Mouse (Mus musculus) midbrain, embryonic 14.5 days (tissue): Measurements from ENCODE around the gene Slc22a14. TPM values are rescaled to one million over a fixed set of nuclear protein-coding genes. Genes with fewer than 3 reads are reported as not detected.

Experiments used
- ATAC-seq: fragments of 200-750 bp; cut with Nextera tagmentation; 2 replicates; pipeline ENCODE4 v1.8.0; 2017; ENCODE audit warnings: moderate number of reproducible peaks, moderate library complexity; ENCODE audit not compliant: low FRiP score, low TSS enrichment
- DNase-seq: peaks from one replicate; pipeline ENCODE4 v3.0.0-alpha.2; 2015
- H3K27ac ChIP-seq: fragments of 300-500 bp; sonication (generic); replicated peaks from 2 replicates; pipeline ENCODE4 v1.5.1; 2014; ENCODE audit warnings: mild to moderate bottlenecking, low read depth, low read length, moderate library complexity
- H3K27me3 ChIP-seq: fragments of 300-500 bp; sonication (generic); 2 replicates; pipeline ENCODE4 v1.6.1; 2014; ENCODE audit warnings: low read length, control low read depth, mixed read lengths; ENCODE audit not compliant: control insufficient read depth, insufficient read depth
- H3K36me3 ChIP-seq: fragments of 300-500 bp; sonication (generic); 2 replicates; pipeline ENCODE4 v1.6.1; 2014; ENCODE audit warnings: low read length, control low read depth; ENCODE audit not compliant: control insufficient read depth, insufficient read depth
- H3K4me1 ChIP-seq: fragments of 300-500 bp; sonication (generic); 2 replicates; pipeline ENCODE4 v1.6.1; 2014; ENCODE audit warnings: mild to moderate bottlenecking, antibody characterized with exemption, low read length, control low read depth; ENCODE audit not compliant: control insufficient read depth, insufficient read depth
- H3K4me2 ChIP-seq: fragments of 300-500 bp; sonication (generic); 2 replicates; pipeline ENCODE4 v1.6.1; 2014; ENCODE audit warnings: mild to moderate bottlenecking, low read length, moderate library complexity
- H3K4me3 ChIP-seq: fragments of 300-500 bp; sonication (generic); replicated peaks from 2 replicates; pipeline ENCODE4 v1.5.1; 2014; ENCODE audit warnings: low read depth, low read length
- H3K9ac ChIP-seq: fragments of 300-500 bp; sonication (generic); replicated peaks from 2 replicates; pipeline ENCODE4 v1.6.1; 2014; ENCODE audit warnings: mild to moderate bottlenecking, low read length, moderate library complexity
- H3K9me3 ChIP-seq: fragments of 300-500 bp; sonication (generic); 2 replicates; pipeline ENCODE4 v1.6.1; 2016; ENCODE audit warnings: low read length, control low read depth, mixed read lengths; ENCODE audit not compliant: control insufficient read depth
- WGBS: fragments of 180-500 bp; shearing (Covaris S2); extraction: QIAGEN DNeasy Blood & Tissue Kit; methylation state at CpG from one replicate; pipeline ENCODE4 v1.1.7; 2014; 5-methylcytosine and 5-hydroxymethylcytosine counted together
- polyA plus RNA-seq: library from polyadenylated mRNA; unstranded; fragments of >200 nt; fragmentation: Nextera tagmentation; extraction: Ambion mirVana; gene quantifications from 2 replicates; pipeline ENCODE4 v1.2.1, GENCODE M21; 2014

Slc22a14 gene
- not detected in 2 replicates for polyA plus RNA-seq

GRCm38 (mm10) chr9:119365284-119365683 lies at the start of gene Slc22a14:
Gene Slc22a14, minus strand, starts transcription at chr9:119365553.
- Histone ChIP-seq H3K4me1 (no peaks in the 10 kb centered on the region), H3K4me2 (no peak within 1 kb of the TSS), H3K9me3 (no peaks in the 10 kb centered on the region), H3K9ac (no peak within 1 kb of the TSS), H3K27me3 (no peaks in the 10 kb centered on the region), H3K4me3 (no peak within 1 kb of the TSS), H3K36me3 (no peaks in the 10 kb centered on the region), H3K27ac (no peak within 1 kb of the TSS)
- ATAC-seq (no peak), DNase-seq (no peak)
- WGBS = 78% methylated on average over 7 of the region's 7 CpGs

GRCm38 (mm10) chr9:119409864-119410263 lies 44.5 kb upstream of the Slc22a14 start:
- no peak for DNase-seq
- peaks cover 16% of the 10 kb centered on the region for H3K4me1 ChIP-seq
- H3K9me3 ChIP-seq = peaks cover 3% of the 10 kb centered on the region; the same call in 1 of the 2 replicates
- no peak overlapping the region for H3K4me3 ChIP-seq
- H3K27ac ChIP-seq = no peak overlapping the region
- WGBS = 93% methylated on average over 5 of the region's 5 CpGs
- no peak overlapping the region for H3K4me2 ChIP-seq
- 0 out of 2 replicates have a peak, but pooled peaks cover 3% of the 10 kb centered on the region for H3K36me3 ChIP-seq
- no peak overlapping the region for H3K9ac ChIP-seq
- no peak for ATAC-seq
- no peaks in the 10 kb centered on the region for H3K27me3 ChIP-seq

DNA sequence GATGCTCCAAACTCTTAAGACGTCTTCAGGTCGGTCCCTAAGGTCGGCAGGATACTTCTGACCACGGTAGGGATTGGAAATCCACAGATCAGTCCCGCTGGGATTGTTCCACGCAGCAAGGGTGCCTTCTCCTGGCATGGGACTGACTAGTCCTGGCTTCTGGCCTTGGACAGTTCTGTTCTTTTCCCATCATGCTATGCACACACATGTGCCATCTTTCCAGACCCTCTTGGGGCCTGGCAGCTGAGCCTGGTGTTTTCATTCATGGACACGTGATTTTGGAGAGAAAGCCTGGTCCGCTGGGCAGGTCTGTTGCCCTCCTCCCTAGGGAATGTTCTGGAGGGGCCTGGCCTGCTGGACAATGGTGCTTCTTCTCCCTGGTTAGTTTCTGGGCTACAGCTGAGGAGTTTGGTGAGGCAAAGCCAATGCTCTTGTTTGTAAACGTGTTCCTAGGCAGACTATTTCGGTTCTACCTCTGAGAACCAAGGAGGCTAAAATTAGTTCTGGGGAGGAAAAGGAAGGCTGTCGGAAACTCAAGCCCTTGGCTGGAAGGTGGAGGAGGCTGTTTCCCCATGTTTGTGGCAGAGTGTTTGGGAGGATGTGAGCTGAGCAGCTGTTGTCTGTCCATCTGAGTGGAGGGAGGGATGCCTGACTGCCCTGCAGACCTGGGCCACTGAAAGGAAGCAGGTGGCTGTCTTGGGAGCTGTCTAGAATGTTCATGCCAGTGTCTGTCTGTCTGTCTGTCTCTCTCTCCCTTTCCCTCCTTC lies 43.7 kb upstream of the Slc22a14 start:
- H3K9me3 ChIP-seq = peaks cover 3% of the 10 kb centered on the region; the same call in 1 of the 2 replicates

GRCm38 (mm10) chr9:119407884-119408283 lies 42.5 kb upstream of the Slc22a14 start:
- 81% methylated on average over 15 of the region's 15 CpGs for WGBS
- peaks cover 29% of the 10 kb centered on the region for H3K4me1 ChIP-seq
- DNase-seq (no peak), ATAC-seq (no peak)
- no peaks in the 10 kb centered on the region for H3K27me3 ChIP-seq
- peaks cover 3% of the 10 kb centered on the region; the same call in 1 of the 2 replicates for H3K9me3 ChIP-seq
- no peak overlapping the region for H3K27ac ChIP-seq
- H3K36me3 ChIP-seq = 0 out of 2 replicates have a peak, but pooled peaks cover 3% of the 10 kb centered on the region
- no peak overlapping the region for H3K9ac ChIP-seq
- no peak overlapping the region for H3K4me2 ChIP-seq
- no peak overlapping the region for H3K4me3 ChIP-seq

More for the DNA sequence above, 43.7 kb upstream of the Slc22a14 start:
- 86% methylated on average over 11 of the region's 11 CpGs for WGBS
- no peaks in the 10 kb centered on the region for H3K27me3 ChIP-seq
- DNase-seq = no peak
- H3K9ac ChIP-seq = no peak overlapping the region
- no peak overlapping the region for H3K4me2 ChIP-seq
- no peak overlapping the region for H3K27ac ChIP-seq
- 0 out of 2 replicates have a peak, but pooled peaks cover 3% of the 10 kb centered on the region for H3K36me3 ChIP-seq
- no peak overlapping the region for H3K4me3 ChIP-seq
- no peak for ATAC-seq
- peaks cover 23% of the 10 kb centered on the region for H3K4me1 ChIP-seq

DNA sequence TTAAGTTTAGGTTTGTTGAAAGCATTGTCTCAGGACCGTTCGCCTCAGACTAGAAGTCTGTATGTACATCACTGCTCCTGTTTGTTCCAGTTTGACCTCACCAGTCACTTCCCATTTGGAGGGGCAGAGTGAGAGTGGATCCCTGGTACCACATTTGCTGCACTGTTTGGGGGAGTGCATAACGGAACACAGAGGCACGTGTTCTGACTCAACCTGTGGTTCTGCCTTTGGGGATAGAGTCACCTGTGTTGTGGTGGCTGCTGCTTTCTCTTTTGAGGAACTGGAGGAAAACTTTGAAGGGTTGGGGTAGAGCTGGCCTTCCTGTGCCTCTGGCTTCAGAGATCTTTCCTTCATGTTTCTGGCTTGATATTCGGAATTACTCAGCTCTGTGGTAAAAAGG lies 38.7 kb upstream of the Slc22a14 start:
- peak overlapping the region; percentile 98 for H3K4me3 ChIP-seq
- no peaks in the 10 kb centered on the region for H3K27me3 ChIP-seq
- ATAC-seq = no peak
- H3K4me1 ChIP-seq = peaks cover 35% of the 10 kb centered on the region
- 59% methylated on average over 5 of the region's 5 CpGs for WGBS
- H3K9me3 ChIP-seq = no peaks in the 10 kb centered on the region
- no peak overlapping the region for H3K27ac ChIP-seq
- DNase-seq = no peak
- peak overlapping the region; percentile 87 for H3K4me2 ChIP-seq
- peak overlapping the region; percentile 100 for H3K9ac ChIP-seq
- H3K36me3 ChIP-seq = 0 out of 2 replicates have a peak, but pooled peaks cover 3% of the 10 kb centered on the region

GRCm38 (mm10) chr9:119403236-119403641 lies 37.9 kb upstream of the Slc22a14 start:
- peaks cover 35% of the 10 kb centered on the region for H3K4me1 ChIP-seq
- peak overlapping the region; percentile 100 for H3K9ac ChIP-seq
- WGBS = 0% methylated on average over 26 of the region's 26 CpGs
- DNase-seq (peak; percentile 88), ATAC-seq (peak; percentile 59; the same call in 1 of the 2 replicates)
- H3K4me3 ChIP-seq = peak overlapping the region; percentile 98
- peak overlapping the region; percentile 99 for H3K27ac ChIP-seq
- H3K27me3 ChIP-seq = no peaks in the 10 kb centered on the region
- H3K4me2 ChIP-seq = peak overlapping the region; percentile 87
- H3K9me3 ChIP-seq = no peaks in the 10 kb centered on the region
- 0 out of 2 replicates have a peak, but pooled peaks cover 3% of the 10 kb centered on the region for H3K36me3 ChIP-seq

- H3K9ac ChIP-seq = peak overlapping the region; percentile 100
- ATAC-seq = peak; percentile 66
- H3K36me3 ChIP-seq = 0 out of 2 replicates have a peak, but pooled peaks cover 3% of the 10 kb centered on the region
- H3K4me1 ChIP-seq = peaks cover 35% of the 10 kb centered on the region
- H3K27ac ChIP-seq = peak overlapping the region; percentile 99
- peak; percentile 77 for DNase-seq
- H3K27me3 ChIP-seq = no peaks in the 10 kb centered on the region
- H3K4me2 ChIP-seq = peak overlapping the region; percentile 87
- no peaks in the 10 kb centered on the region for H3K9me3 ChIP-seq
- WGBS = under 1% methylated on average over 124 of the region's 127 CpGs
- H3K4me3 ChIP-seq = peak overlapping the region; percentile 98
Measured at GRCm38 (mm10) chr9:119402253-119403235, 37.2 kb upstream of the Slc22a14 start.

DNA sequence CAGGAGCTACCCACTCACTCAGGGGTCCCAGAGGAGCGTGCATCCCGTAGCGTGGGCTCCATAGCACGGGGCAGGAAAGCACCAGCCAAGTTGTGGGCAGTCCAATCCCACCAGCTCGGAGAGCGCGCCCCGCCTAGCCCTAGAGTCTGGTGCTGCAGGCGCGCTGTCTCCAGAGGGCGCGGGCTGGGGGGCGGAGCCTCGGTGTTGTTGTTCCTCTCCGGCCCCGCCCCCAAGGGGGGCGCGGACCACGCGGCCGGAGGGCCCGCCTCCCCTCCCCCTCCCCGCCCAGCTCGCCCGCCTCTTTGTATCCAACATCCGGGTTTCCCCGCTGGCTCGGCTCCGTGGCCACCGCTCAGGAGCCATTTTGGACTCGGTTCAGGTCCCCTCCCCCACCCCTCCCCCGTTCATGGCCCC lies 36.5 kb upstream of the Slc22a14 start, which contains the start of gene Acvr2b:
TSS of gene Acvr2b (plus strand) at position 318 of the 414 bp plus-strand sequence.
- Histone ChIP-seq H3K36me3 (0 out of 2 replicates have a peak, but pooled peaks cover 3% of the 10 kb centered on the region), H3K4me1 (peaks cover 35% of the 10 kb centered on the region), H3K27me3 (no peaks in the 10 kb centered on the region), H3K4me2 (peak within 1 kb of the TSS; percentile 87), H3K4me3 (peak within 1 kb of the TSS; percentile 98), H3K9me3 (no peaks in the 10 kb centered on the region), H3K27ac (peak within 1 kb of the TSS; percentile 99), H3K9ac (peak within 1 kb of the TSS; percentile 100)
- 2% methylated on average over 24 of the region's 32 CpGs for WGBS
- ATAC-seq = peak; percentile 92
- peak; percentile 99 for DNase-seq
